Mouse (Mus musculus) embryo, embryonic 11 days (tissue): ENCODE data around the gene Tcfl5.
A peak's percentile ranks its signal among the peaks of the same experiment; 100 is the strongest.

Source experiments
- DNase-seq: peaks from one replicate; pipeline ENCODE4 v3.0.0-alpha.2; 2015

Tcfl5 gene

DNA sequence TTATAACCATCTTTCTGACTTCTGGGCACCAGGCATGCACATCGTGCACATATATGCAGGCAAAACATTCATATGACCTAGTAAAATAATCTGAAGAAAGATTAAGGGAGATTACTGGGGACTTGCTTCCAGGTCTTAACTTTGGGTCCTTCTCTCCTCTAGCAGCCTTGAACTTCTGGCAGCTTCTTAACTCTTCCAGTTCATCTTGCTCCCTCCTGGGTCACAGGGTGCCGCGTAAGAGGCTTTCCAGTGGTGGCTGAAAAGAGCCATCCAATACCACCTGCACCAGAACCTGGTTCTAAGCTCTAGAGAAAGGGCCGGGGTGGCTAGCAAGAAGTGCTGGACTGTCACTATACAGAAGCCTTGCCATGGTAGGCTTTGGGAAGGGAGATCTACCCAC lies 45.0 kb downstream of the Tcfl5 start, which contains the start of gene Col9a3:
Gene Col9a3 (plus strand): TSS at position 301 of the 400 bp plus-strand sequence.
- no peak for DNase-seq

DNA sequence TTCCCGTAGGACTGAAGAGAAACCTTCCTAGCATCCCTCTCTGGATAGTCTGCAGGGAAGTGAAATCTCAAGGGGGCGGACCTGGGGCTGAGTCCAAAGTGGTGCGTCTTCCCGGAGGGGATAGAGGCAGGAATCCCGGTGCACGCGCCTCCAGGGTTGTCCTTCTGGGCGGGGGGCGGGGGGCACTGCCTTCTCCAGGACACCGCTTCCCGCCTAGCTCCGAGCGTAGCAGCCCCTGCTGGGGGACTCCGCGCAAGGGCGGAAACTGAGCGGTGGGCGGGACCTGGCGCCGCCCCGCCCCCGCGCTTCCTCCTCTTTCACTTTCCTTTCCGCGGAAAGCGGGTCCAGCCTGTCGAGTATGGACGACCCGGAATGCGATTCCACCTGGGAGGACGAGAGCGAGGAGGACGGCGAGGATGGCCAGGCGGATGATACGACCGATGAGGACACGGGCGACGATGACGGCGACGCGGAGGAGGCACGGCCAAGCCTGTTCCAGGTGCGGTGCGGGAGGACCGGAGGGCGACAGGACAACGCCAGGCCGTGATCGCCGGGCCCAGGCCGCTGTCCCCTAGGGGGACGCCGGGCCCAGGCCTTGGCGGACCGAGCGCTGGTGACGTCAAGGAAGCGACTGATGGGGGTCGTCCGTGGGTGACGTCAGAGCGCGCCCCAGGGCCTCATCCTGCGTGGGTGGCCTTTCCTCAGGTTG lies 53.2 kb downstream of the Tcfl5 start, which contains the start of gene Ogfr:
Gene Ogfr (plus strand): TSS at position 123 of the 709 bp plus-strand sequence.
- DNase-seq = peak; percentile 93

DNA sequence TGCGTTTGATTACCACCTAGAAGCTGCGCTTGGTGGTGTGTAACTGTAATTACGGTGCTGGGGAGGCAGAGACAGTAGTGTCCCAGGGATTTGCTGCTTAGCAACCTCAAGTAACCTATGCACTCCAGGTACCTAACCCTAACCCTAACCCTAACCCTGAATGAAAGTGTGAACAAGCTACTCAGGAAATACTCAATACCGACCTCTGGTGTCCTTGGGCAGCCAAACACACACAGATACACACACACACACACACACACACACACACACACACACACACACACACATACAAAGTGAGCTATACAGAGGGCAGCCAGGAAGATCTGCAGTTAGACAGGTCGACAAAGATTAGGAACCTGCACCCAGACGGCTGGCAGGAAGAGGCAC lies 53.8 kb downstream of the Tcfl5 start:
- no peak for DNase-seq

DNA sequence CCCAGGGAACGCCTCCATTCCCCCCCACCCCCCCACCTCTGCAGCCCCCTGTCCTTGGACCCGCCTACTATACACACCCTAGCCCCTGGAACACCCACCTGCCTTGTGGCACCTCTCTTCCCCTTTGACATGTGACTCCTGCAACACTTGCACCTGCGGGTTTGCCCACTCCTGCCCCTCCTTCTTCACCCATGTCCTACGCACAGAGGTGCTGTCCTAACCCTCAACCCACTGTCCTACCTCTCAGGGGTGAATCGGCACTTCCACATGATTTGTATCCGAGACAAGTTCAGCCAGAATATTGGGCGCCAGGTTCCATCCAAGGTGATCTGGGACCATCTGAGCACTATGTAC lies 59.4 kb downstream of the Tcfl5 start:
- no peak for DNase-seq

DNA sequence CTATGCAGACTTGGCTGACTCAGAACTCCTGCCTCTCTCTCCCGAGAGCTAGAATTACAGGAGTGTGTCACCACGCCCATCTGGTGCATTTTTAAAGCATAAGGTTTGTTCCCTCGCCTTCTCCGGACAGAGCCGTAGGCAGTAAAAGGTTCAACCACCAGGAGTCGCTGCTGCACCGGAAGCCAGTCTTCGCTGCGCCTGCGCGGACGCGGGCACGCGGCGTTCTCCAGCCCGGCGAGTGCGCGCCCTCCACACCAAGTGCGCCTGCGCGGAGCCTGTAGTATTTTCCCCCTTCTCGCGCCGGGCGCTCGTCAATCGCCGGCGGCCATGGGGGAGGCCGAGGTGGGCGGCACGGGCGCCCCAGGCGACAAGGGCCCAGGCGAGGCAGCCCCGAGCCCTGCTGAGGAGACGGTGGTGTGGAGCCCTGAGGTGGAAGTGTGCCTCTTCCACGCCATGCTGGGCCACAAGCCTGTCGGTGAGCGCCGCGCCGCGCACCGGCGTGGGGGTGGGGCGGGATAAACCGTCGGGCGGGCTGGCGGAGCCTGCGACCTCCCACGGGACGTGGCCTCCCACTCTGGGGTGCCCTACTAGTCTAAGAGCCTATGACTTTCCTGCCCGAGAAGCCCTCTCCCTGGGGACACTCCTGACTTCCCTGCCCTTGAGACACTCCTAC lies 59.9 kb downstream of the Tcfl5 start:
- DNase-seq = peak; percentile 97

DNA sequence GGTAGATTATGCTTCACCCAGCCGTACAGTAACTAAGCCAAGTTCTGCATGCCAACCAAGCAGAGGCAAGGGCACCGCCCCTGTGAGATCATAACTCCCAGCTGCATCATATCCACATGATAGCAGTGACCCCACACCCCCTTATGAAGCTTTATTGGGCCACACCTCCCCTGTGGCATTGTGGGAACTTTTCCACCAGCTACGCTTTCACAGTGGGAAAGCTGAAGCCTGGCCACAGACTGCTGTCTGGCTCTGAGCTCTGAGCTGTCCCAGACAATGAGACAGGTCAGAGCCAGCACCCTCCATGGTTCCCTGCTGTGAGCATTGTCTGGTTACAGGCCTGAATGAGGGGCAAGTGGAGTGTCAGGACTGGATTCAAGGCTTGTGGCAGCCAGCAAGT lies 61.5 kb downstream of the Tcfl5 start, which contains the start of gene Mrgbp:
Gene Mrgbp (plus strand): TSS at position 303 of the 400 bp plus-strand sequence.
- no peak for DNase-seq

DNA sequence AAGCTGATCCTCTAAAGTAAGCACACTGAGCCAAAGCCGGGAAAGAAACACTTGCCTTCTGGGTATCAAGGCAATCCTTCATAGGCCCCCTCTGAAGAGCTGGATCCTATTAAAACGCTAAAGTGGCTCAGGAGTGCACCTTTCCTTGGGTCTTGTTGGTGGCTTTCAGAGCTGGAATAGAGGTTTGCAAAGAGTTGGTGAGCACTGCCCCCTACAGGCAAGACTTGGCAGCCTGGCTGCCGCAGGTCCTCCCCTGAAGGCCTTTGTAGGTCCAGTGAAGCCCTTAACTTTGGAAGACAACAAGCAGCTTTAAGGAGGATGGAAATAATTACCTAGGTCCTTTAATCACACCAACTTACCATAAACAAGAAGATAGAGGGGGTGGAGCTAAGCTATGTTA lies 63.8 kb downstream of the Tcfl5 start:
- peak; percentile 79 for DNase-seq

DNA sequence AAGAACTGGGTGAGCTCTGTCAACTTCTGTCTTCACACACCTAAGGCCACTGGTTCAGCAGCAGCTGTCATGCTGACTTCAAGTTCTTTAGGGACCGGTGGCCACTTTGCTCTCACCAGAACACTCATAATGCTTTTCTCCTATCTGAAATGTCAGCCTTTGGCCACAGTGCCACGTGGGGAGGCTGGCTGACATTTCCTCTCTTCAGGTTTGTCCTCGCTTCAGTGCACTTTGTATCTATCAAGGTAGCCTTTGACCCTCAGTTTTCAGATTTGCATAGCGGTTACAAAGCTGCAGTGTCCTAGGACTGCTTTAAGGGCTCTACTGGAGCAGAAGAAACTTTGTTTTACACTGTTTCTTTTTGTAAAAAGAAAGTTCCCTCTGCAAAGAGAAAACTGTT lies 66.0 kb downstream of the Tcfl5 start:
- DNase-seq = peak; percentile 12
